Mouse (Mus musculus) limb, embryonic 14.5 days (tissue): ENCODE data around the gene D430042O09Rik. TPM values are rescaled to one million over a fixed set of nuclear protein-coding genes. Genes with fewer than 3 reads are reported as not detected.
A peak's percentile ranks its signal among the peaks of the same experiment; 100 is the strongest.

Experiments
- ATAC-seq: fragments of 200-750 bp; cut with Nextera tagmentation; 2 replicates; pipeline ENCODE4 v1.8.0; 2017; ENCODE audit warnings: low read depth, moderate number of reproducible peaks, moderate TSS enrichment; ENCODE audit not compliant: low FRiP score
- DNase-seq: peaks from one replicate; pipeline ENCODE4 v3.0.0-alpha.2; 2015; ENCODE audit warnings: low spot score
- H3K27ac ChIP-seq: fragments of 300-500 bp; sonication (generic); replicated peaks from 2 replicates; pipeline ENCODE4 v1.5.1; 2014; ENCODE audit warnings: low read depth, mild to moderate bottlenecking, low read length, moderate library complexity, mixed read lengths
- H3K27me3 ChIP-seq: fragments of 300-500 bp; sonication (generic); 2 replicates; pipeline ENCODE4 v1.6.1; 2014; ENCODE audit warnings: low read length, mixed read lengths; ENCODE audit not compliant: control insufficient read depth, insufficient read depth
- H3K36me3 ChIP-seq: fragments of 300-500 bp; sonication (generic); 2 replicates; pipeline ENCODE4 v1.6.1; 2014; ENCODE audit warnings: mild to moderate bottlenecking, low read length, moderate library complexity, mixed read lengths; ENCODE audit not compliant: control insufficient read depth, insufficient read depth
- H3K4me1 ChIP-seq: fragments of 300-500 bp; sonication (generic); 2 replicates; pipeline ENCODE4 v1.6.1; 2014; ENCODE audit warnings: antibody characterized with exemption, low read length, mixed read lengths; ENCODE audit not compliant: control insufficient read depth, insufficient read depth
- H3K4me2 ChIP-seq: fragments of 300-500 bp; sonication (generic); replicated peaks from 2 replicates; pipeline ENCODE4 v1.6.1; 2014; ENCODE audit warnings: low read depth, mild to moderate bottlenecking, low read length, moderate library complexity; ENCODE audit not compliant: severe bottlenecking
- H3K4me3 ChIP-seq: fragments of 300-500 bp; sonication (generic); replicated peaks from 2 replicates; pipeline ENCODE4 v1.5.1; 2014; ENCODE audit warnings: low read length
- H3K9ac ChIP-seq: fragments of 300-500 bp; sonication (generic); 2 replicates; pipeline ENCODE4 v1.6.1; 2014; ENCODE audit warnings: mild to moderate bottlenecking, low read depth, low read length, moderate library complexity; ENCODE audit not compliant: severe bottlenecking
- H3K9me3 ChIP-seq: fragments of 300-500 bp; sonication (generic); 2 replicates; pipeline ENCODE4 v1.6.1; 2016; ENCODE audit warnings: low read length; ENCODE audit not compliant: control insufficient read depth
- POLR2A ChIP-seq: fragments of 200-500 bp; IDR thresholded peaks from 2 replicates; pipeline ENCODE4 v1.8.0; 2012; ENCODE audit warnings: inconsistent platforms, mild to moderate bottlenecking, moderate library complexity, borderline replicate concordance; ENCODE audit not compliant: insufficient read depth, insufficient read length; ENCODE audit errors: extremely low read depth
- WGBS: fragments of 180-500 bp; shearing (Covaris S2); extraction: QIAGEN DNeasy Blood & Tissue Kit; methylation state at CpG from one replicate; pipeline ENCODE4 v1.1.7; 2014; 5-methylcytosine and 5-hydroxymethylcytosine counted together
- polyA plus RNA-seq, 2 experiments: library from polyadenylated mRNA; depleted of rRNA in 1 of 2; stranded (reverse) in 1 of 2; unstranded in 1 of 2; fragments of >200 nt; fragmentation: Nextera tagmentation in 1 of 2; extraction: Ambion mirVana in 1 of 2; gene quantifications; 2 replicates each; pipeline versions ENCODE4 v1.2.1 to v1.2.3; 2012 to 2014

Gene D430042O09Rik
- polyA plus RNA-seq, 2 experiments = 8.8 to 18.9 TPM

- 92% methylated on average over 8 of the region's 8 CpGs for WGBS
- TF ChIP-seq POLR2A = no peak
Observed at GRCm38 (mm10) chr7:125678756-125679155, 28.9 kb upstream of the D430042O09Rik start.

DNA sequence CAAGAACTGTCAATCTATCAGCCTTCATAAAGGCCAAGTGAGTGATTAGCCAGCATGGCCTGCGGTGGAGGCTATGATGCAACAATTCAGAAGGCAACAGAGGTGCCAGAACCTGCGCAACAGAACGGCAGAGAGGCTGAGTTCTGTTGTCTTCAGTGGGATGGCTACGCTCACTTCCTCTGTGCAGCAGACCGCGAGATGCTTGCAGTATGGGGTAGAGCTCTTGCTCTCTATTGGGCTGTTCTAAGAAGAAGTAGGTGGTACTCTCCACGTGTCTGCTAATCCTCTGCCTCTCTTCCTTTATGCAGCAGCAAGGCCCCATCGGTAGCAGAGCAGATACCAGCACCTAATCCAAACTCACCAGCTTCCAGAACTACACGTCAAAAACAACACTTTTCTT lies 27.8 kb upstream of the D430042O09Rik start:
- H3K36me3 ChIP-seq = peaks cover 88% of the 10 kb centered on the region
- no peak overlapping the region for H3K4me3 ChIP-seq
- H3K4me2 ChIP-seq = no peak overlapping the region
- 92% methylated on average over 9 of the region's 9 CpGs for whole genome bisulfite sequencing
- H3K27ac ChIP-seq = no peak overlapping the region
- ATAC-seq = no peak
- TF ChIP-seq POLR2A = no peak
- no peak overlapping the region for H3K9ac ChIP-seq
- no peaks in the 10 kb centered on the region for H3K4me1 ChIP-seq
- no peaks in the 10 kb centered on the region for H3K9me3 ChIP-seq
- DNase-seq = no peak
- no peaks in the 10 kb centered on the region for H3K27me3 ChIP-seq

More at GRCm38 (mm10) chr7:125678756-125679155, 28.9 kb upstream of the D430042O09Rik start:
- no peak overlapping the region for H3K9ac ChIP-seq
- H3K9me3 ChIP-seq = no peaks in the 10 kb centered on the region
- DNase-seq (no peak), ATAC-seq (no peak)
- no peak overlapping the region for H3K4me3 ChIP-seq
- no peak overlapping the region for H3K27ac ChIP-seq
- no peaks in the 10 kb centered on the region for H3K4me1 ChIP-seq
- peaks cover 87% of the 10 kb centered on the region for H3K36me3 ChIP-seq
- H3K4me2 ChIP-seq = no peak overlapping the region
- no peaks in the 10 kb centered on the region for H3K27me3 ChIP-seq

DNA sequence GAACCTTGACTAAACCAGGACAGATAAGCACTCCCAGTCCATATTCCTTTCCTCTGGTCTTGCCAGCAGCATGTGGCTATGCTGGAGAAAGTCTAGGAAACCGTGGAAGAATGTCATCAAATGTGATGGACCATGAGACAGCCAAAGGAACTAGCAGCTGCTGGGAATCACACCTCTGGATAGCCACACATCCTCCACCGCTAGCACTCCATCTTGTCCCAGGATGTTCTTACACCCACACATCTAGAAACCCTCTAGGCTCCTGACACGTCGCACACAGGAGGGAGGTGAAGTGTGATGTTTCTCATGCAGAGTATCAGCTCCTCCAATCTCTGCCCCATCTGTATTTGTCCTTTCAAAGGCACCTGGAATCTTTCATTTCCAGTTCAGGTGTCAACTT lies 17.2 kb upstream of the D430042O09Rik start:
- peaks cover 87% of the 10 kb centered on the region for H3K36me3 ChIP-seq
- WGBS = 81% methylated on average over 4 of the region's 4 CpGs
- H3K9me3 ChIP-seq = no peaks in the 10 kb centered on the region
- H3K27me3 ChIP-seq = no peaks in the 10 kb centered on the region
- ATAC-seq = no peak
- no peak for TF ChIP-seq POLR2A
- no peak for DNase-seq
- no peaks in the 10 kb centered on the region for H3K4me1 ChIP-seq
- H3K27ac ChIP-seq = no peak overlapping the region
- H3K9ac ChIP-seq = no peak overlapping the region
- no peak overlapping the region for H3K4me2 ChIP-seq
- no peak overlapping the region for H3K4me3 ChIP-seq

- Histone ChIP-seq H3K27ac (no peak overlapping the region), H3K9ac (no peak overlapping the region), H3K36me3 (peaks cover 98% of the 10 kb centered on the region), H3K9me3 (no peaks in the 10 kb centered on the region), H3K4me3 (no peak overlapping the region), H3K27me3 (no peaks in the 10 kb centered on the region), H3K4me2 (no peak overlapping the region), H3K4me1 (no peaks in the 10 kb centered on the region)
- 53% methylated on average over 5 of the region's 5 CpGs for WGBS
- DNase-seq (no peak), ATAC-seq (no peak)
- TF ChIP-seq POLR2A = no peak
Observed at GRCm38 (mm10) chr7:125694056-125694455, 13.6 kb upstream of the D430042O09Rik start.

GRCm38 (mm10) chr7:125702791-125703190 lies 4.9 kb upstream of the D430042O09Rik start:
- Histone ChIP-seq H3K4me1 (peaks cover 25% of the 10 kb centered on the region), H3K36me3 (peaks cover 71% of the 10 kb centered on the region), H3K9ac (no peak overlapping the region), H3K27me3 (no peaks in the 10 kb centered on the region), H3K4me3 (no peak overlapping the region), H3K9me3 (no peaks in the 10 kb centered on the region), H3K27ac (no peak overlapping the region), H3K4me2 (no peak overlapping the region)
- ATAC-seq = no peak
- DNase-seq = no peak
- no peak for TF ChIP-seq POLR2A
- WGBS = 96% methylated on average over 1 of the region's 1 CpGs

DNA sequence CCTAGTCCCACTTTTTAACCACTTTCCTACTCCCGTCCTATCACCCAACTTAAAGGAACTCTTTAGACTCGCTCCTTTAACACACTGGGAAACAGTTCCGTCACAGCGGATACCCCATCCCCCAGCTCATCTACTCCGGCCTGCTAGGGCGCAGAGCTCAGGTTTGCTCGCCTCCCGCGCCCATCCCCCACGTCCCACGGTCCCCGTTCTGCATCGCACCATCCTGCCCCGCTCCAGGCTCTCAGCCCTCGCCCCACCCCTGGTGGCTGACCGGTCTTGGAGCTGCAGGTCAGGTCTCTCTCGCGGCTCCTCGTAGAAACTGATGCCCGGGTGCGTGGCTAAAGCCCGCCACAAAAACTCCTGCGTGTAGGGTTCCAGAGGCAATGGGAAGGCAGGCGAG lies 502 bp upstream of the D430042O09Rik start:
- Histone ChIP-seq H3K36me3 (peaks cover 33% of the 10 kb centered on the region), H3K27ac (peak overlapping the region; percentile 94), H3K27me3 (no peaks in the 10 kb centered on the region), H3K4me3 (peak overlapping the region; percentile 78), H3K9me3 (no peaks in the 10 kb centered on the region), H3K4me2 (peak overlapping the region; percentile 82), H3K9ac (peak overlapping the region; percentile 89), H3K4me1 (peaks cover 32% of the 10 kb centered on the region)
- WGBS = under 1% methylated on average over 24 of the region's 24 CpGs
- TF ChIP-seq POLR2A = no peak
- ATAC-seq = peak; percentile 74
- peak; percentile 33 for DNase-seq
